Mouse (Mus musculus) liver, embryonic 14.5 days (tissue): Measurements from ENCODE around the gene Cyp4v3.

ENCODE experiments used
- CTCF ChIP-seq: IDR thresholded peaks from 2 replicates; pipeline ENCODE4 v1.5.1; 2016; ENCODE audit warnings: antibody characterized with exemption, low read depth, control low read depth
- EP300 ChIP-seq: IDR thresholded peaks from 2 replicates; pipeline ENCODE4 v1.6.1; 2016; ENCODE audit warnings: antibody characterized with exemption, low read depth

DNA sequence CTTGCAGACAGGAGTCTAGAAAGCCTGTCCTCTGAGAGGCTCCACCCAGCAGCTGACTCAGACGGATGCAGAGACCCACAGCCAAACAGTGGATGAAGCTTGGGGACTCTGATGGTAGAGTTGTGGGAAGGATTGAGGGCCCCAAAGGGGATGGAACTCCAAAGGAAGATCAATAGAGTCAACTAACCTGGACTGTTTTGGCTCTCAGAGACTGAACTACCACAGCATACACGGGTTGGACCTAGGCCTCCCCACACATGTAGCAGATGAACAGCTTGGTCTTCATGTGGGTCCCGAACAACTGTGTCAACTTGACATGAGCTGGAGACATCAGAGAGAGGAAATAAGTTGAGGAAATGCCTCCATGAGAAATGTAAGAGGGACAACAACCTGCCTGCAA is 70.2 kb downstream of the Cyp4v3 start:
- TF ChIP-seq CTCF, result no peak
- no peak for TF ChIP-seq EP300
